Mouse (Mus musculus) gastrocnemius, adult 8-10 months (tissue): ENCODE data around the gene Irs2. TPM values are rescaled to one million over a fixed set of nuclear protein-coding genes. Genes with fewer than 3 reads are reported as not detected.

Source experiments
- DNase-seq, 2 experiments: peaks; one replicate each; pipeline ENCODE4 v3.0.0; 2022; ENCODE audit warnings: low spot score in 2 of 2
- total RNA-seq, 4 experiments: library from RNA; stranded (reverse); gene quantifications; 2 replicates each; pipeline ENCODE4 v1.2.4; 2022

The Irs2 gene
- total RNA-seq, 4 experiments from 2014 or later = 12.4 to 21.6 (median 15.2) TPM

DNA sequence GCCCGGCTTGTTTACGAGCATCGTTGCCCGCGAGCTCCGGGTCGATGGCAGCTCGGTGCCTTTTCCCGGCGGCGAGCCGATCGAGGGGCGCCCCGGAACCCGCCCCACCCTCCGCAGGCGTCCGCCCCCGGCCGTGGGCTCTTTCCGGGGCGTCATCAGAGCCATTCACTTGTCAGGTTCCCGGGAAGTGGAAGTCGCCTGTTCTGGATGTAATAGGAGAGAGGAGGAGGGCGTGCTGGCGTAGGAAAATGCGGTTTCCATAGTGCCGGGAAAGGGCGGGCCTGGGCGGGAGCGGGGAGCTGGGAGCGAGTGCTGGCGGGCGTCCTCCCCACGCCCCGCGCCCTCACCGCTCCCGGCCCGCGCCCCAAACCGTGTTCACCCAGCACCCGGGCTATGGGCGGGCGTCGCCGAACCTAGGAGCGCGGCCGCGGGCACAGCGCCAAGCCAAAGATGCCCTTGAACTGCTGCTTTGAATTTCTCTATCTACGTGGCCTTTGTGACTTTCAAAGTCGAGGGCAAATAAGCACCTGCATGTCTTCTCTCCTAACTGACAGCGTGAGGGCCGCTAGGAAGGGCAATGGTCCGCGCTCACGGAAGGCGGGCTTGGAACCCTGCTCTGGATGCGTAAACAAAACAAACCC is 1.3 kb upstream of the Irs2 start:
- DNase-seq = peak; percentile 40 to 65

DNA sequence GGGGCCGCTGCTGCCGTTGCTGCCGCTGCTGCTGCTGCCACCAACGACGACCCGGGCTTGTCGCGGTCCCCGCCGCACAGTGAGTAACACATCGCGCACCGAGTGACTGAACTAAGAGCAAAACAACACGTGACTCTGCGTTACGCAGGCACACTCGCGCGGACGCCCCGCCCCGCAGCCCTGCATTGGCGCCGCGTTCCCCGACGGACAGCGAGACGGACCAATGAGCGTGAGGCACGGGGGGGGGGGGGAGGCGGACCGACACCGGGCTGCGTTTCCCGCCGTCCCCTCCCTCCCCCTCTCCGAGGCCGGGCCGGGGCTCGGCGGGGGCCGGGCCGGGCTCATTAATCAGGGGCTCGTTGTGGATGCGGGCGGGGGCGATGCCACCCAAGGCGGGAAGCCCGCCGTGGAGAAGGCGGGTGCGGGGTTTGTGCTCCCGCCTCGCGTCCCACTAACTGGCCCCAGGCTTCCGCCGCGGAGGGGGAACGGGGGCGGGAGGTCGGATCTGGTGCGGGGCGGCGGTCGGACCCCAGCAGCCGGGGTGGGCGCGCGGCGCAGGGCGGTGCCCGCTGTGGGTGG is 673 bp upstream of the Irs2 start:
- DNase-seq = peak; percentile 95 to 98

DNA sequence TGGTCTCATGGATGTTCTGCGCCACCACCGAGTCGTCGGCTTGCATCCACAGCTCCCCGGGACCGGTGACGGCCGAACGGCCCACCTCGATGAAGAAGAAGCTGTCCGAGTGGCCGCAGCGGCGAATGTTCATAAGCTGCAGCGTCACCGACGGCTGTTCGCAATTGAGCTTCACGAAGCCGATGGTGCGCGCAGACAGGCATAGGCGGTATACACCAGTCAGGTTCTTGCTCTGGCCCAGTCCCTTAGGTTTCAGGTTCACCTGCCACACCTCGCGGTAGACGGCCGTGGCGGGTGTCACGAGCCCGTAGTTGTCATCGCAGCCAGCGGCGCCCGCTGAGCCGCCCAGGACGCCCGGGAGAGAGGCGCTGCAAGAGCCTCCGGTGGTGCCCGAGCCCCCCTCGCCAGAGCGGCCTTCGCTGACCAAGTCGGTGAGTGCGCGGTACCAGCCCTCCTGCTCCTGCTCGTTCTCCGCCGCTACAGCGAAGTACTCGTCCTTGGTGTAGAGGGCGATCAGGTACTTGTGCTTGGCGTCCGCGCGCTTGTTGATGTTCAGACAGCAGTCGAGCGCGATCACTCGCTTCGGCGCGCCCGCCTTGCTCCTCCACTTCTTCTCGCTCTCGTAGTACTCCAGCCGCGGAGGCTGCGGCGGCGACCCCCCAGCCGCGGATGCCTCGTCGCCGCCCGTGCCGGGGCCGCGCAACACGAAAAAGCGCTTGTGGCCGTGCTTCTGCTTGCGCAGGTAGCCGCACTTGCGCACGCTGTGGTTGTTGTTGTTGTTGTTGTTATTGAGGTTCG is 478 bp downstream of the Irs2 start:
- DNase-seq = peak in 1 of 2 experiments; percentile 42

DNA sequence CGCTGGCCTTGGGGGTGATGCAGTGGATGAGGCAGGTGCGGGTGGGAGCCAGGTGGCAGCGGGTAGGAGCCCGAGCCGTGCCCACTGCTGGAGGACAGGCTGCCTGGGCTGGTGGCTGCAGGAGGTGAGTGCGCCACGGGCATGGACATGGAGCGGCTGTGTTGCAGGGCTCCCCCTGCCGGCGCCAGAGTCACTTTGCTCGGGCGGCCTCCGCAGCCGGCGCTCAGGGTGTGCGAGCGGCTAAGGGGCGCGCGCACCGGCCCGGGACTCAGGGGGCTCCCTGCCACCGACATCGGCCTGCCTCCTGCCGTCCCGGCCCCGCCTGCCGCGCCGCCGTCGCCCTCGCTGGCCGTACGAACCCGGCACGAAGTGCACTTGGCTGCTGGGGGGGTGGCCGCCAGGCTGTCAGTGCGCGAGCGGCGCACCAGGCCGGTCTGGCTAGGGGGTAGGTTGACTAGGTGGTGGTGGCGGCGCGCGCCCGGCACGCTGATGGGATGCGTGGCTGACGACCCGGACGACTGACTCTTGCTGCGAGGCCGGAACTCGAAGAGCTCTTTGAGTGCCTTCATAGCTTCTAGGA is 1.2 kb downstream of the Irs2 start:
- peak; percentile 81 to 88 for DNase-seq

DNA sequence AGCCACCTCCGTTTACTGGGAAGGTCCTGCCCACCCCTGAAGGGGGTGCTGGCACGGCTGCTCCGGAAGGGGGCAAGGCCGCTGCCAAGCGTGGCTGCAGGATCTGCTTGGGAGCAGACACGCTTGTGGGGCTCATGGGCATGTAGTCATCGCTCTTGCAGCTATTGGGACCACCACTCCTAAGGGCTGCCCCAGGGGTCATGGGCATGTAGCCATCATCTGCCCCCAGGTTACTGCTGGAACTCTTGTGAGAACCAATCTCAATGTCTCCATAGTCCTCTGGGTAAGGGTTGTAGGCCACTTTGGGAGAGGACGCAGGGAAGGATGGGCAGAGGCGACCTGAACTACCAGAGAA is 2.0 kb downstream of the Irs2 start:
- DNase-seq = no peak

DNA sequence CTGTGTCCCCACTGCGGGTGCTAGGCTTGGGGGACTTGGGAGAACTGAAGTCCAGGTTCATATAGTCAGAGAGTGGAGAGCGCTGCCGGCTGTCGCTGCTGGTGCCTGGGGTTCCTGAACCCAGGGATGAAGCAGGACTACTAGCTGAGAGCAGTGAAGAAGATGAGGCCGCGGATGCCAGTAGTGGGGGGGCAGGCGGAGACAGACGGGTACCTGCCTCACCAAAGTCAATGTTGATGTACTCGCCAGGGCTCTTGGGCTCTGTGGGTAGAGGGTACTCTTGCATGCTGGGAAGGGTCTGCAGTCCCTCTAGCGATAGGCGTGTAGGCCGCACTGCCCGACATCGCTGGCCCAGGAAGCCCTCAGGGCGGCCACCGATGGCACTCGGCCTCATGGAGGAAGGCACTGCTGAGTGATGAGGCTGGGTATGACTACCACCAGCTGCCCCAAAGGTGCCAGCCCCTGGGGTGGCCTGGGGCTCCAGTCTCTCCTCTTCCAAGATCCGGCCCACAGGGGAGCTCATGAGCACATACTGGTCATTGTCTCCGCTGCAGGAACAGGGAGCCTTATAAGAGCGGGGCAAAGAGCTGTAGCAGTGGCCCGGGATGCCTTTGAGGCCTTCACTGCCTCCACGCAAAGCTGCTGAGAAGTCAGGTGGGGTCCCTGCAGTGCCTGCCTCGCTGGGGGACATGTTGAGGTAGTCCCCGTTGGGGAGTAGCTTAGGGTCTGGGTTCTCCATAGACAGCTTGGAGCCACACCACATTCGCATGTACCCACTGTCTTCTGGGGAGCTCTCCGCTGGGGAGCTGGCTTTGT is 2.6 kb downstream of the Irs2 start:
- DNase-seq = no peak

DNA sequence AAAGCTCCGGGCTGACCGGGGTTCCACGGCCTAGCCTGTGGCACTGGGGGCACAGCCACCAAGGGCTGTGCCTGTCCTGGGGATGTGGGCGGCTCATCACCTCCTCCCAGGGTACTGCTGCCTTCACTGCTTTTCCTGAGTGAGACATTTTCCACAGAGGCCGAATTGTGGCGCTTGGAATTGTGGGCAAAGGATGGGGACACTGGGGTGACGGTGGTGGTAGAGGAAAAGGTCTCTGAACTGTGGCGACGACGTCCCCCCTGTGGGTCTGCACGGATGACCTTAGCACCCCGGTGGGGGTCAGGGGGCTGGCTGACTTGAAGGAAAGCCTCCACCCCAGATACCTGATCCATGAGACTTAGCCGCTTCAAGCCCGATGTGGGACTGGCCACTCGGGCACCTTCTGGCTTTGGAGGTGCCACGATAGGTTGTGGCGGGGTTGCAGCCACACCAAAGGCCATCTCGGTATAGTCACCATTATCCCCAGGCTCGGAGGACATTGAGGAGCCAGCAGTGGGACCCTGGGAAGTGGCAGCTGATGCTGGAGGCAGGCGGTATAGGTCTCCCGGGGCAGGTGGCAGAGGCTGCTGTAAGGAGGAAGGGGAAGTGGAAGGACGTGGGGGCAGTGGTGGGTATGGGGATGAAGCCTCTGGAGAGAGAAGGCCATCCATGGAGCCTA is 3.3 kb downstream of the Irs2 start:
- DNase-seq = no peak

DNA sequence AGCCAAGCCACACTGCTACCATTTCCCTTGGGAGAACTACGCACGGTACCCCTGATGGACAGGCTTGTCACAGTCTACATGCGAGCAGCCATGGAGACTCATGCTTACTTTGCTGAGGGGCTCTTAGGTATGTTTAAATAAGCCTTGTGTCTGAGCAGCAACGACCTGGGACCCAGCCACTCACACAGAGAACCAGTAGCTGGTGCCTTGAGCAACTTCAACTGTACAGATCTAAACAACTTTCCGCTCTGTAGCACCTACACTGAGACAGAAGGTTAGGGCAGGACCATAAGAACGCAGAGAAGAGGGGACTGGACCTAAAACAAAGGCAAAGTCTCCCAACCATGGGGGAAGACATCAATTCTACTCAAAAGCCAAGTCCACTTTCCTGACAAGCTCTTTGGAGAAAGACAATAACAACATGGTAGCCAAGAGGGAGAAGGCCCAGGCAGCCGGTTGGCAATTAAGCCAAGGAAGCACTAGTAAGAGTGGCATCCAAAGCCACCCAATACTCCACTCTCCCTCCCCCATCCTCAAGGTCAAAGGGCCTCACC is 4.3 kb downstream of the Irs2 start:
- DNase-seq = no peak

DNA sequence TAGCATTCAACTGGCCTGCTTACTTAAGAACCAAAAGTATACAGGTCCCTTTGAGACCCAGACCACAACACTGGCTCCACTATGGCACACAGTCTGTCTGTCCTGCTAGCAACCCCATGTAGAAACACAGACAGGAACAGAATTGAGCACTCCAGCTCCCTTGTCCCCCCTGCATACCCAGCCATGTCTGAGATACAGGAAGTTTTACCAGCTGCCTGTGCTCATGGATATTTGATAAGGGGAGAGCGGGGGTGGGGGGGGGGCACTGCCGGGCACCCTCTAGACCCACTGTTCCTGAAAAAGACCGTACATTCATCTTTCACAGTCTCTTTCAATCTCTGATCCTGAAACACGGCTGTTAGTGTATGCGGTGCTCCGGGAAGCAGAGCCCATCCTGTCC is 5.0 kb downstream of the Irs2 start:
- DNase-seq = no peak

DNA sequence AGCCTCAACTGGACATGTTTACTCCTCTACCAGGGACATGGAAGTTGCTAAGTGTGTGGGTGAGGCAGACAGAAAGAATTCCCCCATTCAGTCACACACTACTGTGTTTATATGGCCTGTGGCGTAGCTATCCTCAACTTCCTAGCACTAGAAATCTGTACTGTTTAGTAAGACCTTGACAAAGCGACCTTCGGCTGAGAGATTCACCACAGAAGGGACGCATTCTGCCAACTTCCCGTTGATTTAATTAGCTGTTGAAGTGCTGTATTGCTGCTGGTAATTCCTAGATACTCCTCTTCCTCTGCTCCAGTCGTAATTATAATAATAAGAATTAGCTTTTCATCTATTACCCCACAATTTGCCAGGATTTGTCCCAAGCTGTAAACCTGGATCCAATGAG is 5.4 kb downstream of the Irs2 start:
- DNase-seq = no peak

DNA sequence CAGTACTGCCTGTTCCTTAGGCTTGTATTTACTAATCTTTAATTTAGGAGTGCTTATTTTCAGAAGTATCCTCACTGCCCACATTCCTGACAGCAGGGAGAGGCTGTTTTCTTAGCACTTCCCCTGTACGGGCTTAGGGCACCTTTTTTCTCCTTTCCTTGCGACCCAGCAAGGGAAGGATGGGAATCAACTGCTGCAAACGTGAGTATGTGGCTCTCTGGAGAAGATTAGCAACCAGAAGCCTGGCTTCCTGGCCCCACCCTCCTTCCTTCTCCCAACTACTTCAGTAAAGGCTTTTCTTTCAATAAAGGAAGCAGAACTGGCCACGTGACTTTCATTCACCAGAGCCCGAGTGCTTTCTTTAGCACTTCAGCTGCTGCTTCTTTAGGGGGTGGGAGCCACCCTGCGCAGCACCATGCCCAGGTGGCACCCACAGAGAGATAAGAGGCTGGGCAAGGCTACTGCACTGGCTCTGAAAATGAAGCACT is 7.2 kb downstream of the Irs2 start:
- no peak for DNase-seq

DNA sequence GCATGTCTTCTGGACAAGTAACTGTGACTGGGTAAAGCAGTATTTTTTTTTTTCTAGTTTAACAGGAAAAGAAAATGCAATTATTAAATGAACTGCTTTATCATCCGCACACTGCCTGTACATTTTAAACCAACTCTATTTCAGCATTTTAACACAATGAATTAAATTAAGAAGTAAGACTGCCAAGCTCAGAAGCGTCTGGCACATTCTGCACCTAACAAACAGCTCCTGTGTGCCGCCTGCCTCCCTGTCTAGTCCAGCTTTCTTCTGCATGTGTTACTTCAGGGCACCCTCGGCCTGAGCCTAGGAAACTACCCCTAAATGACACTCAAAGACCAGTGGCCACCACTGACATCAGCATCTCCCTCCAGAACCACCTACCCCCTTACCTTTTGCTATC is 8.7 kb downstream of the Irs2 start:
- DNase-seq = no peak

DNA sequence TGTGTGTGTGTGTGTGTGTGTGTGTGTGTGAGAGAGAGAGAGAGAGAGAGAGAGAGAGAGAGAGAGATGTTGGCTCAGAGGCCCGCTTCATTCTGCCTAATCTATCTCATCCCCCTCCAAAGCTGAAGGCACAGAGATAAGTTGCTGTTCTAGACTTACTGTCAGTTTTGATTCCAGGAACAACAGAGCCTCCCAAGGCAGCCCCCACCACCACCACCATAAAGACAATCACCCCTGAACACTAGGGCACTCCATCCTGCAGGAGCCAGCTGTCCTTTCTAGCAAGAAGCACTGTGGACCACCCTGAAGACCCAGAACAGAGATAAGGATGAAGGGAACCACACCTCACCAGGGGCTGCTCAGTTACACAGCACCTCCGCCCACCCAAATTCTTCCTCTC is 12.0 kb downstream of the Irs2 start:
- DNase-seq = no peak

DNA sequence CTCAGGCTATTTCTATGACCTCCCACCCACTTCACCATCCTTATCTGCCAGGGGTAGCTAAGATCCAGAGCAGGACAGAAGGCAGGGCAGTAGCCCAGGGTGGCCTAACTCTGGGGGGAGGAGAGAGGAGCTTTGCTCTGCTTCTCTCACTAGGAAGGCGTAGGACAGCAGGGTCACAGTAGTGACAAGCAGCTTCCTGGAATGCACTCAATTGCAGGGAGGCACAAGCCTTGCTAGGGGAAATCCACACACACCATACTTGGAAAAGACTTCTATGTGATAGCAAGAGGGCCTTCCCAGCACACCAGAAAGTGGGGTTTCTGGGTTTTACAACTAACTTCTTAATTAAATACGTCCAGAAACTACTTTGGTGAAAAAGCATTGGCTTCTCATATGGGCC is 12.5 kb downstream of the Irs2 start:
- no peak for DNase-seq

DNA sequence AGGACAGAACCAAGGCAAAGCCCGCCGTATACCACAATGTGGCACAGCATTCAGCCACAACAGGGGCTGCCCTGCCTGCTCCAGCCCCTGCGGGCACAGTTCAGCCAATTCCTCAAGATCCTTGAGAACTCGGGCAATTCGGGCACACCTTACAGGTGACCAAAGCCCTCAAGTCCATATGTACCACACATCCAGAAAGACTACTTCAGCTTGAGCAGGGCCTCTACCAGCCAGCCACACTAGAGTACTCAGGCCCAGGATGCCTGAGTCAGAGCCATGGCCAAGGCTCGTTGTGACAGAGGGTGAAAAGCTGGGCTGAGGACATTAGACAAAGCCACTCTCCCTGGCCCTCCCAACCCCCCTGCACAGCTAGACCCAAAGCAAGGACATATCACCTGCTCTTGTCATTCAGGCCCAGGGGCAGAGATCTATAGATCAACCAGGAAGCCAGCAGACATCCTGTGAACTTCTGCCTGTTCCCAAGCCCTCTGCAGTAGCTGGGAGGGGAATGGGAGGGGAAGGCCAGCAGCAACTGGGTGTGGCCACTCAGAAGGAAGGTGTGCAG is 13.8 kb downstream of the Irs2 start:
- DNase-seq = no peak

DNA sequence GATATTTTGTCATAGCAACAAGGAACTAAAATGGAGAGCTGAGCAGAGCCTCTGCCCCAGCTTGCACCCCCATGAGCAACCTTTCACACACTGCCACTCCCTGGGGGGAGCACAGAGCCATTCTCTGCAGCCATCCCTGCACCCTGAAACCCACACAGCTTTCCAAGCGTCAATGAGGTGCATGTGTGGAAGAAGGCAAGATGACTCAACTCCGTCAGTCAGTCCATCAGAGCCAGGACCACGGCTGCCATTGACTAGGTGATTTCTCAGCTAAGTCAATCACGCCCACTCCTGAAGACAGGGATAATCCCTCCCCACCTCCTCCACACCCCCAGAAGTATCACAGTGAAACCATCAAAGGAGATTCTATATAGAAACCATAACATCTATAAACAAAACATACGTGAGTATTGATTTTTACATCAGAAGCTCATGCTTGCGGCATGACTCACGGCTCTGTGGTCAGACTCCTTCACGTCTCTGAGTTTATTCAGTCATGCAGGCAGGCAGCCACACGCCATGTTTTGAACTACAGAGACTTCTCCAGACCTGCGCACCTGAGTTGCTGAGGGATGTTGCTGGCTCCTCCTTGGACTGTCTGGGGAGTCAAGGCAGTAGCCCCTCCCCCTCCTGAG is 14.6 kb downstream of the Irs2 start:
- DNase-seq = no peak

DNA sequence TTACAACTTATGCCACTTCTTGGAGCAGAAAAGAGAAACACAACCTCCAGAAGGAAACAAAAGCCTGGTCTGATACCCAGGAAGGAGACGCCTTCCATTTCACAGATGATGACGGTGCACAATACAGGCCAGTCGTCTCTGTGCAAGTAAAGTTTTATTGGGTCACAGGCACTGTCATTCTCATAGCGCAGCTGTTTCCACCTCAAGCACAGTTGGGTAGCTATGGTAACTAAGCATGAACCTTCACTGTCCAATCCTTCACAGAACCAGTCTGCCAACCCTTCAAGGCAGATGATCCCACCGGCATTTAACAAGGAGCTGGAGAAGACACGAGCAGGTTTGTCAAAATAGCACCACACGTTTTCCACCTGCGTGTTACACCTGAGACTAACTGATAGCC is 16.2 kb downstream of the Irs2 start:
- no peak for DNase-seq

DNA sequence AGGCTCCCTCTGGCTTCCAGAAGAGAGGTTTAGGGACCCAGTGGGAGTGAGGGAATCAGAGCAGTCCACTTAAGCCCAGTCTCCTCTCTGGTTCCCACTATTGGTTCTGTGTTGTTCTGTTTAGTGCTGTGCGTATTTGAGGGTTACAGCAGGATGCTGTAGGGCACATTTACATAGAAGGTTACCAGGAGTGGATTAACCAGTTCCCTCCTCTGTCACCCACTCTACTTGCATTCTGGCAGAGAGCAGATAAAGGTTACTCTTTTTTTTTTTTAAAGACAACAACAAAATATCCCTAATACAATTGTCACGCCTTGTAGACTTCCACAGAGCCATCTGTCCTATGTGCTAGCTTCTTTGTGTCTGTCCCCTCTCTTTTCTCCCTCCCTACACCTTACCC is 16.9 kb downstream of the Irs2 start:
- no peak for DNase-seq

DNA sequence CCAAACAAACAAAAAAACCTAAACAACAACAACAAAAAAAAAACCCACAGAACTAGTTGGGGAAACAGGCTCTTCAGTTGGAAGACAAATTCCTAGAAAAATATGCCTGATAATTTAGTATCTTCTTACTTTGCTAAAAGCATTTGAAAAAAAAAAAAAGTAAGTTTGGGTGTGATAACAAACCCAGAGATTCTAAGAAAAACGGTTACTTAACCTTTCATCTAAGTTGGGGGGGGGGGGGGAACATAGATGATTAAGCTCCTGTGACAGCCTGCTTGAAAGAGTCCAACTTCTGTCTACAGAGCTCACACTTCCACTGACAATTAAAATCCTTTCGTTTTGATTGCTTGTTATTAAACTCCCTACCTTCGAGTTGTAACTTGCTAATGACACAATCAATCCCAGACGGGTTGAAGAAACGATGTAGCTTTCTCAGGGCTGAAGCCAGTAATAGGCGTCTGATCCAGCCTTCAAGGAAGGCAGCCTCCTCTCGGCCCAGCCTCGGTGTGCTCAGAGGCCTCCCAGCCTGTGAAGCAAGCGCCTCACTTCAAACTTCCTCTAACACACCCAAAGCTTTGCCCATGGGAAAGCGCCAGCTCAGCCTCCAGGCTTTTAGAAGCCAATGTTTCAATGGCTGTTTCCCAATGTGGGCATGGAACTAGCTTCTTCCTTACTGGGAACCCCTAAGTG is 17.7 kb downstream of the Irs2 start:
- no peak for DNase-seq
